Mouse (Mus musculus): ENCODE data around the gene Mapk12. TPM values are rescaled to one million over a fixed set of nuclear protein-coding genes. Genes with fewer than 3 reads are reported as not detected.

Gene Mapk12
- polyA plus RNA-seq, 2 experiments = 1.1 to 1.8 TPM

DNA sequence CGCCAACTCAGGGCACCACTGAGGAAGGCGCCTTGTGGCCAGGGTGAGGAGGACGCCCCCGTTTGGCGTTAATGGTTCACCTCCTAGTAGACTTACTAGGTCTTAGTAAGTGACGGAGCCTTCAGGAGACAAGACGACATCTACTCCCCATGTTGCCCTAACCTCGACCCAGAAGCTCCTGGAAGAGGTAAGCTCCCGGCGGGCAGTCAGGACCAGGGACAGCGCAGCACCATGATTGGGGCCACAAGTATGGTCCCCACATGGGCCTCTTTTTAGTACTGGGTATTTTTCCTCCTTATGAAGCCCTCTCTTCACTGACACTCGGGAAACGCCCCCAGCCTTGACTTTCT is 9.5 kb upstream of the Mapk12 start:
- peak; percentile 26; the same call in 1 of the 2 replicates for ATAC-seq (ENCODE audit: insufficient read depth)
- Histone ChIP-seq H3K4me2 (ENCODE audit: low read depth) (peak overlapping the region; percentile 68), H3K9me3 (ENCODE audit: control insufficient read depth, low read length) (no peaks in the 10 kb centered on the region), H3K4me1 (replicated peaks; ENCODE audit: control insufficient read depth in 2 of 2, insufficient read depth in 2 of 2, low read length in 1 of 2) (no peaks in the 10 kb centered on the region; a peak in 1 of 4 replicates), H3K27ac (no peak overlapping the region), H3K27me3 (ENCODE audit: control insufficient read depth, insufficient read depth, low read length) (peaks cover 53% of the 10 kb centered on the region), H3K4me3 (ENCODE audit: insufficient read depth in 1 of 2, low read depth in 2 of 2, low read length in 2 of 2) (no peak overlapping the region), H3K36me3 (replicated peaks; ENCODE audit: control insufficient read depth, insufficient read depth, low read depth) (no peaks in the 10 kb centered on the region), H3K9ac (replicated peaks) (no peak overlapping the region)
- 1% methylated on average over 13 of the region's 13 CpGs for WGBS (ENCODE audit: insufficient replicate concordance)
- DNase-seq (ENCODE audit: low read depth in 3 of 3, low spot score in 3 of 3) = no peak
- no peak for TF ChIP-seq CTCF (IDR thresholded peaks at IDR 0.05; ENCODE audit: low read depth)
- no peak for TF ChIP-seq EP300 (IDR thresholded peaks at IDR 0.05; ENCODE audit: low read depth)

DNA sequence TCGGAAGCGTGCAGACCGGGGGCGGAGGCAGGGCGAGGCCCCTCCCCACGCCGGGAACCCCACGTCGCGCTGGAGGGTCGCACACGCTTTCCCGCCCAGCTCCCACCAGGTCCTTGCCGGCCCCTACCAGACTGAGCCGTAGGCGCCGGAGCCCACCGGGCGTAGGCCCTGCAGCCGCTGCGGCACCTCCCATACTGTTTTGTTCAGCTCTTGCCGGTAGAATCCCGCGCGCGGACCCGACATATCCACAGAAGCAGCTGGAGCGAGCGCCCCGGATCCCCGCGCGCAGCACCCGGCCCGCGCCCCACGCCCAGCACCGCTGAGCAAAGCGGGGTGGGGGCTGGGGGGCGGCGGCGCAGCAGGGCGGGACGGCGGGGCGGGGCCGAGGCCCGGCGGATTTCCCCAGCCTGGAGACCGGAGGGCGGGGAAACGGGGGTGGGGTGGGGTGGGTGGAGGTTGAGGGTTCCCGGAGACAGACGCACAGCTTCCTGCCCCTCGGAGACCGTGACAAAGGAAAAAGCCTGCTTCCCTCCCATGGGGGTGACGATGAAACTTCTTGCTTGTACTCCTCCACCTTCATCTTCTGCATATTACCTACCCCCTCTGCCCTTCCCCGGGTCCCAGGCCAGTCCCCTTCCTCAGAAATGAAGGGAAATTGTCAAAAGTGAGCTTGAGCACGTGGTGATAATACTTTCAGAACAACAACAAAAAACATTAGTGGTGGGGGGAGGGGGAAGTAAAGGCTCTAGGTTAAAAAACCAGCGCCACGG is 9.0 kb upstream of the Mapk12 start, which contains the start of gene Mapk11:
Mapk11 (minus strand) TSS at position 358 of the 770 bp plus-strand sequence.
- peak; percentile 41; the same call in 1 of the 2 replicates for ATAC-seq (ENCODE audit: insufficient read depth)
- Histone ChIP-seq H3K4me1 (replicated peaks; ENCODE audit: control insufficient read depth in 2 of 2, insufficient read depth in 2 of 2, low read length in 1 of 2) (no peaks in the 10 kb centered on the region; a peak in 1 of 4 replicates), H3K4me3 (ENCODE audit: insufficient read depth in 1 of 2, low read depth in 2 of 2, low read length in 2 of 2) (peak within 1 kb of the TSS; percentile 42 to 51), H3K4me2 (ENCODE audit: low read depth) (peak within 1 kb of the TSS; percentile 68), H3K36me3 (replicated peaks; ENCODE audit: control insufficient read depth, insufficient read depth, low read depth) (no peaks in the 10 kb centered on the region), H3K27ac (no peak within 1 kb of the TSS), H3K9me3 (ENCODE audit: control insufficient read depth, low read length) (no peaks in the 10 kb centered on the region), H3K27me3 (ENCODE audit: control insufficient read depth, insufficient read depth, low read length) (peaks cover 53% of the 10 kb centered on the region), H3K9ac (replicated peaks) (no peak within 1 kb of the TSS)
- 1% methylated on average over 53 of the region's 61 CpGs for WGBS (ENCODE audit: insufficient replicate concordance)
- no peak for TF ChIP-seq CTCF (IDR thresholded peaks at IDR 0.05; ENCODE audit: low read depth)
- TF ChIP-seq EP300 (IDR thresholded peaks at IDR 0.05; ENCODE audit: low read depth) = no peak
- DNase-seq (ENCODE audit: low read depth in 3 of 3, low spot score in 3 of 3) = no peak

DNA sequence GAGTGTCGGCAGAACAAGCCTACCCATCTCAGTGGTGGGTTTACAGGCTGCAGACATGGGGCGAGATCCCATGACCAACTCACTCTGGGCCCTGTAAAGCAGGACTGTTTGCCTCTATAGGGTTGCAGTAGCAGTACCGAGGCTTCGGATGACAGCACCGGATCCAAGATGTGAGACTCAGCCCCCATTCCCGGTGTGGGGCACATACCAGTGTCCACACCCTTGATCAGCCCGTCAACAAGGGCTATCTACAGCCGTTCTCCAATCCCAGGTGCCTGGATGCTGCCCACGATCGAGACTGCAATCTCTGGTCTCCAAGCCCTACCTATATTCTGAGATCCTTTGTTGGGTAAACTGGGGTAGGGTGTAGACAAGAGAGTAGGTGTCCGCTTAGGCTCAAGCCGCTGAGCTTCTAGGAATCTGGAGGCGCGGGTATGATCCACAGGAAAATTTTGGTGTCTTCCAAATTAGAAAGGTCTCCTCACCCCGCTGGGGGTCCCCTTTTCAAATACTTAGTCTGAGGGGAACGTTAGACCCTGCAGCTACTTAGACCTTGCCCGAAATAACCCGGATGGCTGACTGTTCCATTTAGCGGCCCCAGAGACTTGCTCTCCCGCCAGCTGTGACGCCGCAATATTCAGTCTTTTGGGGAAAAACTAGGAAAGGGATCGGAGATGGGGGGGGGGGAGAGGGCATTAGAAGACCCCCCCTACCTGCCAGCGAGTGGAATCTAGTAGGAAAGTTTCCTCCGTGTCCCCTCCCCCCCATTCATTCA is 8.2 kb upstream of the Mapk12 start:
- no peak for TF ChIP-seq EP300 (IDR thresholded peaks at IDR 0.05; ENCODE audit: low read depth)
- TF ChIP-seq CTCF (IDR thresholded peaks at IDR 0.05; ENCODE audit: low read depth) = no peak
- WGBS (ENCODE audit: insufficient replicate concordance) = 9% methylated on average over 25 of the region's 25 CpGs
- no peak for ATAC-seq (ENCODE audit: insufficient read depth)
- Histone ChIP-seq H3K27me3 (ENCODE audit: control insufficient read depth, insufficient read depth, low read length) (peaks cover 53% of the 10 kb centered on the region), H3K27ac (no peak overlapping the region), H3K9ac (replicated peaks) (no peak overlapping the region), H3K4me3 (ENCODE audit: insufficient read depth in 1 of 2, low read depth in 2 of 2, low read length in 2 of 2) (peak overlapping the region; percentile 42 to 51), H3K4me1 (replicated peaks; ENCODE audit: control insufficient read depth in 2 of 2, insufficient read depth in 2 of 2, low read length in 1 of 2) (no peaks in the 10 kb centered on the region; a peak in 1 of 4 replicates), H3K4me2 (ENCODE audit: low read depth) (peak overlapping the region; percentile 68), H3K9me3 (ENCODE audit: control insufficient read depth, low read length) (no peaks in the 10 kb centered on the region), H3K36me3 (replicated peaks; ENCODE audit: control insufficient read depth, insufficient read depth, low read depth) (no peaks in the 10 kb centered on the region)
- DNase-seq (ENCODE audit: low read depth in 3 of 3, low spot score in 3 of 3) = no peak

DNA sequence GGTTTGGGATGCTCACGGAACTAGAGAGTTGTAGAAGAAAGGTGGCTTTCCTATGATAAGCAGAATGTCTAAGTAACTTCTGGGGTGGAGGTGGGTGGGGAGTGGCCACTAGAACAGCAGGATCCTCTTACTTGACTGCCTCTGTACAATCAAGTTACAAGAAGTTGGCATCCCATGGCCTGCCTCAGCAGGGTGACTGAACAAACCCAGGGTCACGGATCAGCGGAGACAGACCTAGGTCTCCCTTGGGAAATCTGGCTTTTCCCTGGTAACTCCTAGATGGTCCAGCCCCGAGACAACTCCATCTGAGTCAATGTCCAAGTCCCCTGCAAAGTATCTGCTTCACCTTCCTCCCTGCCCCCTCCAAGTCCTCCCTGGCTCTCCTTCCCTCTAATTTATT is 7.4 kb upstream of the Mapk12 start:
- H3K9ac ChIP-seq (replicated peaks) = no peak overlapping the region
- DNase-seq (ENCODE audit: low read depth in 3 of 3, low spot score in 3 of 3) (no peak), ATAC-seq (ENCODE audit: insufficient read depth) (no peak)
- no peaks in the 10 kb centered on the region; a peak in 1 of 4 replicates for H3K4me1 ChIP-seq (replicated peaks; ENCODE audit: control insufficient read depth in 2 of 2, insufficient read depth in 2 of 2, low read length in 1 of 2)
- H3K27ac ChIP-seq = no peak overlapping the region
- H3K36me3 ChIP-seq (replicated peaks; ENCODE audit: control insufficient read depth, insufficient read depth, low read depth) = no peaks in the 10 kb centered on the region
- peaks cover 53% of the 10 kb centered on the region for H3K27me3 ChIP-seq (ENCODE audit: control insufficient read depth, insufficient read depth, low read length)
- no peak overlapping the region for H3K4me2 ChIP-seq (ENCODE audit: low read depth)
- no peak overlapping the region for H3K4me3 ChIP-seq (ENCODE audit: insufficient read depth in 1 of 2, low read depth in 2 of 2, low read length in 2 of 2)
- no peak for TF ChIP-seq EP300 (IDR thresholded peaks at IDR 0.05; ENCODE audit: low read depth)
- TF ChIP-seq CTCF (IDR thresholded peaks at IDR 0.05; ENCODE audit: low read depth) = no peak
- no peaks in the 10 kb centered on the region for H3K9me3 ChIP-seq (ENCODE audit: control insufficient read depth, low read length)
- WGBS (ENCODE audit: insufficient replicate concordance) = 36% methylated on average over 4 of the region's 4 CpGs

DNA sequence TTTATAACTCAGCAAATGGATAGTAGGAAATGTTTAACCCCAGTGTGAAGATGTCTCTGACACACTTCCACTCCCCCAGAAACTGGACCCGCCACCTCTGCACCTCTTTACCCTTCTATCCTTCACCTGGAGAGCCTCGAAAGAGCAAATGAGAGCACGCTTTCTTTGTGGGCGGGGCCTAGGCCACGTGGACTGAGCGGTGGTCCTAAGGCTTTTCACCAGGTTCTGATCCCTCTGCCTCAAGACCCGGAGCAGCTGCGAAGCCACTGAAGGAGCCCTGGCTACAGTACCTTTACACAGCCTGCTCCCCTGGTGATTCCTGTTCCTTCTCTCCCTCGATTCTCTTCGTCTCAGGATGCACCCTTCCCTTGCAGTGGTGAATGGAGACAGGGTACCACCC is 7.0 kb upstream of the Mapk12 start:
- DNase-seq (ENCODE audit: low read depth in 3 of 3, low spot score in 3 of 3) (no peak), ATAC-seq (ENCODE audit: insufficient read depth) (no peak)
- Histone ChIP-seq H3K4me1 (replicated peaks; ENCODE audit: control insufficient read depth in 2 of 2, insufficient read depth in 2 of 2, low read length in 1 of 2) (no peaks in the 10 kb centered on the region; a peak in 1 of 4 replicates), H3K9ac (replicated peaks) (no peak overlapping the region), H3K36me3 (replicated peaks; ENCODE audit: control insufficient read depth, insufficient read depth, low read depth) (no peaks in the 10 kb centered on the region), H3K4me3 (ENCODE audit: insufficient read depth in 1 of 2, low read depth in 2 of 2, low read length in 2 of 2) (no peak overlapping the region), H3K9me3 (ENCODE audit: control insufficient read depth, low read length) (no peaks in the 10 kb centered on the region), H3K27me3 (ENCODE audit: control insufficient read depth, insufficient read depth, low read length) (peaks cover 58% of the 10 kb centered on the region), H3K27ac (no peak overlapping the region), H3K4me2 (ENCODE audit: low read depth) (no peak overlapping the region)
- WGBS (ENCODE audit: insufficient replicate concordance) = 20% methylated on average over 10 of the region's 10 CpGs
- TF ChIP-seq CTCF (IDR thresholded peaks at IDR 0.05; ENCODE audit: low read depth) (no peak), EP300 (IDR thresholded peaks at IDR 0.05; ENCODE audit: low read depth) (no peak)

Measured in liver, embryonic 14.5 days (tissue).